Mouse (Mus musculus): ENCODE results near the gene Lrrc4. TPM values are rescaled to one million over a fixed set of nuclear protein-coding genes. Genes with fewer than 3 reads are reported as not detected.

Gene Lrrc4
- polyA plus RNA-seq, 1 experiment from 2014 or later = 0.27 TPM

DNA sequence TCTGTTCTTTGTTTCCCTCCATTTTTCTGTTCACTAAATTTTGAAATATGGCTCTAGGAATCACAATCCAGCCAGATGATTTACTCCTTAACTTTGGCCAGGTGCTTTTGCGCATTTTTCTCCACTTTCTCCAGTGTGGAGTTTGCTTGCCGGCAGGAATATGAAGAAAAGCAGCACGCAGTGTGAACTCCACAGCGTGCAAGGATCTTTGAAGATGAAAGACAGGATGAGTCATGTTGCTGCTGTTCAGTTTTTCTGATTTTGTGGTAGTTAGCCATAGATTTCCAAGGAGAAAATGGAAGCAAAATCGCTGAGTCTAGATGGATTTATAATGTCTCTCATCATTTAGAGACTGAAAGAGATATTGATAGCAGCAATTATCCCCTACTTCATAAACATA lies 191.5 kb downstream of the Lrrc4 start:
- Histone ChIP-seq H3K4me3 (ENCODE audit: inconsistent target) (no peak overlapping the region), H3K79me2 (ENCODE audit: inconsistent target) (peaks cover 29% of the 10 kb centered on the region; the same call in 1 of the 2 replicates), H3K27ac (no peak overlapping the region), H3K36me3 (ENCODE audit: inconsistent target) (no peaks in the 10 kb centered on the region)
- WGBS (ENCODE audit: missing documents) = 94% methylated on average over 5 of the region's 5 CpGs

DNA sequence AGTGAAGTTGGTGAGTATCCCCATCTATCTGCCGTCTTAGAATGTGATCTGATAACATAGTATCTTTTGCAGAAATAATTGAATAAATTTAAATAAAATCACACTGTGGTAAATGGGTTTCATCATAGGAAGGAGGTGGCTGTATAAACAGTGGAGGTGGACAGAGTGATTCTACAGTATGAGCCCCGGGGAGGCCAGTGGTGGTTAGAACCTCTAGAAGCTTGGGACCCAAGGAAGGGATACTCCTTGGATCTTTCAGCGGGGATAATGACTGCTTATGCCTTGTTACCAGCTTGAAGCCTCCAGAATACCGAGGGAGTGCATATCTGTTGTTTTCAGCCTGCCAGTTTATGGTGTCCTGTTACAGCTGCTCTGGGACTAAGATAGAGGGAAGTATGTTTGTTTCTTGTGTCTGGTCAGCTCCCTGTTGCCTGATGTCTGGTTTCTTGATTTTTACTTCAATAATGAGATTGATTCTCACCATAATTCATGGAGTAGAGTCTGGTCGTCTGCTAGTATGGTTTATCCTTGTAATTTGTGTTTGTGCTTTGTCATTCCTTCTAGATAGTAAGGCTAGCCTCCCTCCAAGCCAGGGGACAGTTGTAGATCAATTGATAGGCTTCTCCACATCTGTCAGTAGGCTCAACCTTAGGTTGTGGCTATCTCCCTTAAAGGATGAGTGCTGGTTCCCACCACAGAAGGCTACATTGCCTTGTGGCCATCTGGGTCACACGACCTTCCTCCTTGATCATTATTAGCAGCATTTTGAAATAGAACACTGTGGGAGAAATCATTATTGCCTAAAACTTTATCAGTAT lies 195.8 kb downstream of the Lrrc4 start:
- Histone ChIP-seq H3K4me3 (ENCODE audit: inconsistent target) (no peak overlapping the region), H3K79me2 (ENCODE audit: inconsistent target) (peaks cover 33% of the 10 kb centered on the region; the same call in 1 of the 2 replicates), H3K36me3 (ENCODE audit: inconsistent target) (no peaks in the 10 kb centered on the region), H3K27ac (no peak overlapping the region)
- 92% methylated on average over 6 of the region's 6 CpGs for WGBS (ENCODE audit: missing documents)

DNA sequence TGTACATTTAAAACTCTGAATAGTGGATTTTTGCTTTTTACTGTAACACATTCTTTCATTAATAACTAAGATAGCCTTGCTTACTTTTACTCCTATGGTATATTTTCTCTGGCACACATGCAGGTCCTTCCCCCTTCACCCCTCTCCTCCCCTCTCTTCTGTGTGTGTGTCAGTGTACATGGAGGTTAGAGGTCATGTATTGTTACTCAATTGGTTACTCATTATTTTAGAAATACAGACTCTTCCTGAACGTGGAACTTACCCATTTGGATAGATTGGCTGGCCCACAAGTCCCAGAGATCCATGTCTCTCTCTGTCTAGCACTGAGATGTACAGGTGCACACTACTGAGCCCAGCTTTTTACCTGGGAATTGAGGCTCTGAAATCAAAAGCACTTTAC lies 196.5 kb downstream of the Lrrc4 start:
- H3K36me3 ChIP-seq (ENCODE audit: inconsistent target) = no peaks in the 10 kb centered on the region
- WGBS (ENCODE audit: missing documents) = 69% methylated on average over 1 of the region's 1 CpGs

DNA sequence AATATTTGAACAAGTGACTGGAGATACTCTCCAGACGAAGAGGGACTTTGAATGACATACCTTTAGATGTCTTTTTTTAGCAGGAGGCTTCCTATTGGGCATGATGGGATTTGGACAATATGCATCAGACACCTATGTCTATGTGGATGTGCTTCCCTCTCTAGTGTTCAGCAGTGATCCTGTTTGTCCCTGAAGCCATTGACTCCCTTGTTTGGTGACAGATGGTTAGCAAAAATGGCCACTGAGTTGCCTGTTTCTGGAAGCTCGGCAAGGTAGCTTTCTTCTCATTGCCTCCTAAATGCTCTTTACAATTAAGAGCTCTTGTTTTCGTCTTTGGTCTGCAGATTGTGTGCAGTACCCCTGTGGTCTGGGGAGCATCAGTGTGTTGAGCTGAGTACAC lies 197.9 kb downstream of the Lrrc4 start:
- WGBS (ENCODE audit: missing documents) = 93% methylated on average over 3 of the region's 3 CpGs
- no peaks in the 10 kb centered on the region for H3K36me3 ChIP-seq (ENCODE audit: inconsistent target)
- no peak overlapping the region for H3K27ac ChIP-seq
- no peak overlapping the region for H3K4me3 ChIP-seq (ENCODE audit: inconsistent target)
- peaks cover 33% of the 10 kb centered on the region; the same call in 1 of the 2 replicates for H3K79me2 ChIP-seq (ENCODE audit: inconsistent target)

More for the DNA sequence above, 196.5 kb downstream of the Lrrc4 start:
- Histone ChIP-seq H3K27ac (no peak overlapping the region), H3K79me2 (ENCODE audit: inconsistent target) (peaks cover 33% of the 10 kb centered on the region; the same call in 1 of the 2 replicates), H3K4me3 (ENCODE audit: inconsistent target) (no peak overlapping the region)

DNA sequence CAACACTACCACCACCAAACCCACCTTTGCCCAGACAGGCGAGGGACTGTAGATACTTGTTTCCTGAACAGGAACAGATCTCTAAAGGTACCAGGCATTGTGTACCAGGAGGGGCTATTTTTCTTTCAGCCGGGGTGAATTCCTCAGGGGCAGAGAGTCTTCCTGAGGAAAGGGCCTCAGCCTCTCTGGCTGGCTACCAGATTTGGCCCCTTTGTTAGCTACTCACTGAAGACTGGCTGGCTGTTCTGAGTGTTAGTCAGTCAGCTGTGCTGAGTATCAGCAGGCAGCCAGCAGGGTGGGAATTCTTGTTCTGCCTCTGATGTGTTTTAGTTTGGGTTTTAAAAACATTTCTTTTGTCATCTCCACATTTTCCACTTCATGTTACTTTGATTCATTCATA lies 198.4 kb downstream of the Lrrc4 start:
- Histone ChIP-seq H3K36me3 (ENCODE audit: inconsistent target) (no peaks in the 10 kb centered on the region), H3K4me3 (ENCODE audit: inconsistent target) (no peak overlapping the region), H3K79me2 (ENCODE audit: inconsistent target) (peaks cover 33% of the 10 kb centered on the region; the same call in 1 of the 2 replicates), H3K27ac (no peak overlapping the region)
- WGBS (ENCODE audit: missing documents) = 93% methylated on average over 2 of the region's 2 CpGs

DNA sequence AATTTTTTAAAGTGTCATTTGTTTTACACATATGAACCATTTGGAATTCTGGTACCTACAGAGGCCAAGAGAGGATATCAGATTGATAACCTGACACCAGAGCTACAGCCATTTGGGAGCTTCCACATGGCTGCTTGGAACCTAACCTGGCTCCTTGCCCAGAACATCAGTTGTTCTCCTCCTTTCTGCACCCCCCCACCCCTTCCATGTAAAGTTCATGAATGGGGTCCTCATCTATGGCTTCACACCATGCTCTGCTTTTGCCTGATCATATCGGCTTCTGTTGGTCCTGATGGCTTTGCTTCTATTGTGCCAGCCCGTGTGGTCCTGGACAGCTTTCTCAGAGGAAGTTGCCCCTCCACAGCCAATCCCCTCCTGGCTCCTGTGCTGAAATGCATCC lies 200.6 kb downstream of the Lrrc4 start:
- H3K27ac ChIP-seq = no peak overlapping the region
- no peak overlapping the region for H3K4me3 ChIP-seq (ENCODE audit: inconsistent target)
- H3K79me2 ChIP-seq (ENCODE audit: inconsistent target) = peaks cover 13% of the 10 kb centered on the region; the same call in 1 of the 2 replicates
- no peaks in the 10 kb centered on the region for H3K36me3 ChIP-seq (ENCODE audit: inconsistent target)
- WGBS (ENCODE audit: missing documents) = 93% methylated on average over 2 of the region's 2 CpGs

DNA sequence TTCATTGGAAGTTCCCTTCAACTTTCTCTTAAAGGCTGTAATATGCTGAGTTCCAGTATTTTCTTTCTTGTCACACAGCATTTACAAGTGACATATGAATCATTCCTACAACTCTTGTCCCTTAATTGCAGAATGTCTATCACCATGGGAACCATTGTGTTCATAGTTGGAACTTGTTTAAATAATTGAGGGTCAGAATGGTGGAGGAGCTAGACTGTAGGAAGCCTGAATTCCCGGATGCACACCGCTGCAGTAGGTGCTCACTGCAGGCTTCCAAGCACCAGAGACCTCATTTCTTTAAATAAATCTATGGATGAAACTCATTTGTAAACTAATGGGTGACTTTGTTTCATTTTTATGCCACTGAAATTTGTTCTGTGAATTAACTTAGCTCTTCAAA lies 201.7 kb downstream of the Lrrc4 start:
- WGBS (ENCODE audit: missing documents) = 91% methylated on average over 2 of the region's 2 CpGs
- Histone ChIP-seq H3K36me3 (ENCODE audit: inconsistent target) (no peaks in the 10 kb centered on the region), H3K4me3 (ENCODE audit: inconsistent target) (no peak overlapping the region), H3K27ac (no peak overlapping the region), H3K79me2 (ENCODE audit: inconsistent target) (peaks cover 2% of the 10 kb centered on the region; the same call in 1 of the 2 replicates)

DNA sequence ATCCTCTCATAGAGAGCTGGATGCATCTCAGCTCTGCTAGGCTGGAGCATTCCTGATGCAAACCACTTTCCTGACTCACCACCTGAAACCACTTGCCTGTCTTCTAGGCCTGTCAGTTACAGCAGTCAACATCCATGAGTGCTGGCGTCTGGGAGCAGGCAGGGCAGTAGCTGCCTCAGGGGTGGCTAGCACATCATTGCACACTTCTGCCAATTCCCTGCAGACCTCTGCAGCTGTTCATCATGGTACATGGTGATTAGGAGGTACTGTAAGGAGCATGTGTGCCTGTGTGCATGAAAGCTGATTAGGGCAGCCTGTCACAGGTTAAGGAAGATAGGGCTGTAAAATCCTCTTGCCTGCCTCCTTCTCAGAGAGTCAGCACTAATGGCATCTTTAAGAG lies 203.1 kb downstream of the Lrrc4 start:
- Histone ChIP-seq H3K36me3 (ENCODE audit: inconsistent target) (no peaks in the 10 kb centered on the region), H3K79me2 (ENCODE audit: inconsistent target) (peaks cover 8% of the 10 kb centered on the region; the same call in 1 of the 2 replicates), H3K27ac (no peak overlapping the region), H3K4me3 (ENCODE audit: inconsistent target) (no peak overlapping the region)
- WGBS (ENCODE audit: missing documents) = 85% methylated on average over 1 of the region's 1 CpGs

DNA sequence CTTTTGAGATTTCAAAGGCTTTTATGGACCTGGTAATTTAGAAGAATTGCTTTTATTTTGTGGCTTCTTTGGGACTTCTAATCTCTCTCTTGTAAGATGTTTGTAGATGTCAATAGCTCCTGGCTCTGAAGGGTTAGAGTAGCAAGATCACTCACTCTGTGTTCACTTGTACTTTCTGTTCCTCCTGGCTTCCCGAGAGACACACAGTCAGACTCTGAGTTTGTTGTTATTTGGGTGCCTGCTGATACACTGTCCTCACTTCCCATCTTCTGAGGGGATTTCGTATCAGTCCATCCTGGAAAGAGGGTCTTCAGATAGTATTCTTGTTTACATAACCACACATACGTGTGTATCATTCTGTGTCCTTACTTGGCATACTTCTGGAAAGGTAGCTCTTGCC lies 208.6 kb downstream of the Lrrc4 start:
- peak overlapping the region; percentile 92 for H3K27ac ChIP-seq
- no peak overlapping the region for H3K4me3 ChIP-seq (ENCODE audit: inconsistent target)
- H3K79me2 ChIP-seq (ENCODE audit: inconsistent target) = peaks cover 30% of the 10 kb centered on the region; the same call in 1 of the 2 replicates
- WGBS (ENCODE audit: missing documents) = 75% methylated on average over 3 of the region's 3 CpGs
- H3K36me3 ChIP-seq (ENCODE audit: inconsistent target) = no peaks in the 10 kb centered on the region

DNA sequence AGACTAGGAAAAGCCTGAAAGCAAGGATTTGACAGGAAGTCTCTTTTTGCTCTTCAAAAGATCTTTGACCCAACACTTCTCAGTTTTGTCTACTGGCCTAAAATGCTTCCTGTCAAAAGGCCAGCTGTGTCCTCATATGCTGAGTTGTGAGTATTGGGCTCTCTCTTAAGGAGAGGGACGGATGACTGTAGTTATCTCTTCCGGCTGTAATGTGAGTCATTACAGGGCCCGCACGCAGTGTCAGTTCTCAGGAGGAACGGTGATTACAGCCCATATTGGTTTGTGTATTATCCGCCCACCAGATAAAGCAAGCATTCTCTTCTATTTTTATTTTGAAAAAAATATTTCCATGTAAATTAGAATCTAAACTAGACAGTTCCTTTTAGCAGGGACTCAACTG lies 209.0 kb downstream of the Lrrc4 start:
- H3K79me2 ChIP-seq (ENCODE audit: inconsistent target) = peaks cover 35% of the 10 kb centered on the region; the same call in 1 of the 2 replicates
- peak overlapping the region; percentile 92 for H3K27ac ChIP-seq
- no peaks in the 10 kb centered on the region for H3K36me3 ChIP-seq (ENCODE audit: inconsistent target)
- whole genome bisulfite sequencing (ENCODE audit: missing documents) = 42% methylated on average over 6 of the region's 6 CpGs
- H3K4me3 ChIP-seq (ENCODE audit: inconsistent target) = no peak overlapping the region

DNA sequence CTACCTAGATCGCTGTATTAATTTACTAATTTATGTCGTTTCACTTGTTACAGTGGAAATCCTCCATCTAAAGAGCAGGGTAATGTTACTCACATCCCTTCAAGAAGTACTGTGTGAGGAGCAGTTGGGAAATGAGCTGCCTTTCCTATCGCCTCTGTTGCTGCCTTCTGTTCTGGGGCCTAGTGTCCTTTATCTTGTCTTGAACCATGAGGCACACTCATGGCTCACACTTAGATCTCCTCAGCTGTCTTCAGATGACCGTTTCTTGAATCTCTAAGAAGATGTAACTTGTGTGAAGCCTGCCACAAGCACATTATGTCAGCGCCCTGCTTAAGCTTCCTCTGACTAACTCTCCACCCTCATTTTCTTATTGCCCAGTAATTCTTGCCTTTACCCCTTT lies 209.6 kb downstream of the Lrrc4 start:
- peaks cover 36% of the 10 kb centered on the region; the same call in 1 of the 2 replicates for H3K79me2 ChIP-seq (ENCODE audit: inconsistent target)
- WGBS (ENCODE audit: missing documents) = 95% methylated on average over 5 of the region's 5 CpGs
- no peak overlapping the region for H3K4me3 ChIP-seq (ENCODE audit: inconsistent target)
- no peaks in the 10 kb centered on the region for H3K36me3 ChIP-seq (ENCODE audit: inconsistent target)
- peak overlapping the region; percentile 92 for H3K27ac ChIP-seq

DNA sequence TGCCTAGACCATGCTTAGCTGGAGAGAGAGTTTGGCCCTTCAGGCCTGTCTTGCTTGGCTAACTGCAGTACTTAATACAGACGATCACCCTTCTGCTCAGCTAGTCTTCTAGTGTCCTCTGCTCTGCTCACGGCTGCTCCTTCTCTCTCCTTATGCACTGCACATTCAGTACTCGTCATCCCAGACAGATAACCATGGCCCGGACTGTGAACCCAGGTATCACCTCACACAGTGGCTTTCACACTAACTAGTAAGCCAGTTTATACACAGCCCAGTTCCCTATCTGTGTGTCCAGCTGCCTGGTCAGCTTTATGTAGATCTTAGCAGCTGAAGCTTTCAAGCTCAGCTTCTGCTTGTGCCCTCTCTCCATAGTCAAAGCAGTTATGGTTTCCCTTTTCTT lies 210.1 kb downstream of the Lrrc4 start:
- H3K4me3 ChIP-seq (ENCODE audit: inconsistent target) = no peak overlapping the region
- 89% methylated on average over 4 of the region's 4 CpGs for WGBS (ENCODE audit: missing documents)
- H3K36me3 ChIP-seq (ENCODE audit: inconsistent target) = no peaks in the 10 kb centered on the region
- H3K79me2 ChIP-seq (ENCODE audit: inconsistent target) = peaks cover 39% of the 10 kb centered on the region; the same call in 1 of the 2 replicates
- peak overlapping the region; percentile 92 for H3K27ac ChIP-seq

DNA sequence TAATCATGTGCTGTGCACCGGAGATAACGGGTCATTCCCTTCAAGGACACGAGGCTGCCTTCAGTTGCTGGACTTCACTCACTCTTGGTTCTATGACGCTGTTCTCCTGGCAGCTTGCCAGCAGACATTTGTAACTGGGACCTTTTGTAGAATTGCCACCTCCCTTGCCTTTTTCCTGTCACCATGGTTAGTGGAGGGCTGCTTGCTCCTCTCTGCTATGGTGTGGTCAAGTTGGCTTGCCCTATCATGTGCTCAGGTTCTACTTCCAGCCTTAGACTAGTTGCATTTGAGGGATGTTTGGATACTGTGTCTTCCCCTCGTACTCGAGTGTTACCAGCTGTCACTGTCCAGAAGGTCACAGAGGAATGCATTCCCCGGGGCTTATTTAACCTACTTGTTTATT lies 212.8 kb downstream of the Lrrc4 start:
- Histone ChIP-seq H3K27ac (no peak overlapping the region), H3K36me3 (ENCODE audit: inconsistent target) (no peaks in the 10 kb centered on the region), H3K4me3 (ENCODE audit: inconsistent target) (no peak overlapping the region), H3K79me2 (ENCODE audit: inconsistent target) (peaks cover 54% of the 10 kb centered on the region; the same call in 1 of the 2 replicates)
- WGBS (ENCODE audit: missing documents) = 84% methylated on average over 7 of the region's 7 CpGs

DNA sequence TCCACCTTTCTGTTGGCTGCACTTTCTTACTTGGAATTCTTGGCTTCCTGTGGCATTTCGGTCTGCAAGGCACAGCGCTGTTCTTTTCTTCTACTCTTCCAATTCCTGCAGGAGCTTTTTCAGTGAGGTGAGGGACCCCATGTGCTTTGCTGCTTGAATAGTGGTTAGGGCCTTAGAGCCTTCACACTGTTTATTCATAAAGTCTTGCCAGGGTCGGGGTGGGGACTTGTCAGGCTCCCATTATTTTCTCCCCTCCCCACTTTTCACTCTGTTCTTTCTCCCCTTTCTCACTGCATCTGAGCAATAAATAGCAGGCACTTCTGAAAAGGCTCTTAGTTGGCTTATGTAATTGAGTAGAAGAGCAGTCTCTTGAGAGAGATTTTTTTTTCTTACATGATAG lies 213.2 kb downstream of the Lrrc4 start:
- 87% methylated on average over 3 of the region's 3 CpGs for WGBS (ENCODE audit: missing documents)

DNA sequence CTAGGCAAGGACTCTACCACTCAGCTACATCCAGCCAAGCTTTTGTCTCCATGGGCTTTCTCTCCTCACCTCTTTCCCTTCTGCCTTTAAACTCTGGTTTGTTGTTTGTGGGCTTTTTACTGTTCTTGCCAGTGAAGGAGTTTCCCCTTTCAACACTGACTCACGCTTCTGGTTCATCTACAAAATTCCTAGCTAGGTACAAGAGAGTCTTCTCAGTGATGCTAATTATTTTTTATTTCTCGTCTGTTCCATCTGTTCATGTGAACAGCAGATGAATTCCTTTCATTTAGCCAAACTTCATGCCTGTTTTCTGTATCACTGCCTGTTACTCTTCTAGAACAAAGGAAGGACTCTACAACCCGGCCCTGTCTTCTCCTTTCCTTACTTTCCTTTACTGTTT lies 215.6 kb downstream of the Lrrc4 start:
- no peaks in the 10 kb centered on the region for H3K36me3 ChIP-seq (ENCODE audit: inconsistent target)
- 74% methylated on average over 3 of the region's 3 CpGs for WGBS (ENCODE audit: missing documents)

More for the DNA sequence above, 213.2 kb downstream of the Lrrc4 start:
- Histone ChIP-seq H3K79me2 (ENCODE audit: inconsistent target) (peaks cover 52% of the 10 kb centered on the region; the same call in 1 of the 2 replicates), H3K4me3 (ENCODE audit: inconsistent target) (no peak overlapping the region), H3K36me3 (ENCODE audit: inconsistent target) (no peaks in the 10 kb centered on the region), H3K27ac (no peak overlapping the region)

More for the DNA sequence above, 215.6 kb downstream of the Lrrc4 start:
- Histone ChIP-seq H3K27ac (no peak overlapping the region), H3K4me3 (ENCODE audit: inconsistent target) (no peak overlapping the region), H3K79me2 (ENCODE audit: inconsistent target) (peaks cover 65% of the 10 kb centered on the region; the same call in 1 of the 2 replicates)
